Mouse (Mus musculus) left cerebral cortex, adult 8-10 months (tissue): ENCODE data around the gene Crmp1. TPM values are rescaled to one million over a fixed set of nuclear protein-coding genes. Genes with fewer than 3 reads are reported as not detected.

ENCODE experiments used
- DNase-seq, 2 experiments: peaks; one replicate each; pipeline ENCODE4 v3.0.0; 2022; ENCODE audit warnings: low spot score in 2 of 2
- total RNA-seq, 4 experiments: library from RNA; stranded (reverse); gene quantifications; 2 replicates each; pipeline ENCODE4 v1.2.4; 2022

Crmp1 gene
- 100 to 1,000 TPM; 162 to 174 (median 169) TPM for total RNA-seq

GRCm38 (mm10) chr5:37241651-37242151, at the start of gene Crmp1:
TSS of gene Crmp1 (plus strand) at chr5:37241940.
- peak; percentile 57 to 89 for DNase-seq

DNA sequence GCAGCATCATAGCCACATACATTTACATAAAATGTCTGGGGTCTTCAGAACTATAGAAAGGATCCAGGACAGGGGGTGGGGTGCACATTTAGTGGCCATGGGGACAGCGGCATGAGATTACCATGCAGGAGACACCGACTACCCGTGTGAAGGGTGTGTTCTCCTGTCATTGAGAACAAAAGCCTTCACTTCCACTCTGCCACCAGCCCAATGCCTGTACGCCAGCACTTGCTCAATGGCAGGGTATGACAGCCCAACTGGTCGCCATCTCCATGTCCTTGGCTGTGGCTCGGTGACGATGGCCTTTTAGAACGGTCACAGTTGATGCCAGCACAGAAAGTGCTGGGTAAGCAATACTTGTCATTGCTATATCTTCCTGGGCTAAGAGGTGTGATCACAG, 45.5 kb upstream of the Crmp1 start:
- DNase-seq = no peak

GRCm38 (mm10) chr5:37196666-37197250, 45.0 kb upstream of the Crmp1 start:
- no peak for DNase-seq

DNA sequence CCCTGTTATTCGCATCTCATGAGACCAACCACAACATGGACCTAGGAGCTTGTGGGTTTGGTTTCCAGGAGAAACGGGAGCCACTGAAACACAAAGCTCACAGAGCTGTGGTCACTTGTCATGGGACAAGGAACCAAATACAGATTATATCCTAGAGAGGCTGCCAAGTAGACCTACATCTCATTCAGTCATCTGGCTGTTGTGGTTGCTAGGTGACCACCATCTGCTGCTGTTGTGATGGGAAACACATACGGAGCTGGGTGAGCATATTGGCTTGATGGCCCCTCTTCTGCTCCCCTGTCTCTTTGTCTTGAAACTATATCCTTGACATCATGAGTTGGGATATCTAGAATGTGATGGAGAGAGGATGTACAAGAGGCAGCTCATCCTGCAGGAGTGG, 44.3 kb upstream of the Crmp1 start:
- DNase-seq = no peak

DNA sequence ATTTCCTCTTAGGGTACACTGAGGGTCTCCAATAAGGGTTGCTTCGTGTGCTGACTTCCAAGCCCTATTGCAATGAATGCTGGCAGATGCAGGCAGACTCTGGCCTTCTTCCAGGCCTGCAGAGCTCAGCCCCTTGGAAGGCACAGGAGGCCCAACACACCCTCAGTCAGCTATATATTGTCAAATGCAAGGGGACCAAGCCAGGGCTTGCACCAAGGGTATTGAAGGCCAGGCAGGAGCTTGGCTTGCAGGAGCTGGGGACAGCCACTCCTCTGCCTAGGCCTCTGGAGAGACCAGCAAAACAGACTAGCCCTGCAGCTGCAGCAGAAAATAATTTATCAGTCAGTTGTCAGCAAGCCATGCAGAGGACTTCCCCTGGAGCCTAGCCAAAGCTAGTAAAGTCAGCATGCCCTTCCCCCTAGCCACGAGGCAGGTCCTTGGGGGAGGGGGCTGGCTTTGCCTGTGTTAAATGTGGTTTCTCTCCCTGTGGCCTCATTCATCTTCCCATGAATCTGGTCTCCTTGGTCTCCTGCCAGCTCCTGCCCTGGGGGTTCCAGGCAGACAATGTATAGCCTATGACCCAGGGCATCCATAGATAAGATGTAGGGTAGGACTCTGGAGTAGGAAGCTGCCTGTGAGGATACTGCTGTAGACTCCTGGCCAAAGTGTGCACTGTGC, 43.6 kb upstream of the Crmp1 start:
- DNase-seq = no peak

- DNase-seq = no peak
Measured at GRCm38 (mm10) chr5:37202285-37202684, 39.5 kb upstream of the Crmp1 start.

DNA sequence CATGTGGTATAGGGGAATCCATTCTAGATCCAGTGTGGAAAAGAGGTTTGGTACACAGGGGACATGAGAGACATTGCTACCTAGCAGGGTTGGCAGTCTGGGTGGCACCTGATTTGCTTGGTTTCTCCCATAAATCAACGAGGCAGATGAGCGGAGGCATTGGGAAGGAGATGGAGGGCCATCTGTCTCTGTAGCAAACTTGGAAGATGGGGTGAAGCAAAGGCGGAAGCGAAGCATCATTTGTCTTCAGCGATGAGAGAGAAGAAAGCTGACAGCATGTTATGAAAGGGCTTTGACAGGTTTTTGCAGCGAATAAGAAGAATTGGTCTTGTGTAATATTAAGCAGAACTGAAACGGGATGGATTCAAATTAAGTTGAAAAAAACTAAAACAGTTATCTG, 36.9 kb upstream of the Crmp1 start:
- DNase-seq = no peak

GRCm38 (mm10) chr5:37205420-37205819, 36.3 kb upstream of the Crmp1 start:
- DNase-seq = no peak

- no peak for DNase-seq
Measured at GRCm38 (mm10) chr5:37206364-37206763, 35.4 kb upstream of the Crmp1 start.

GRCm38 (mm10) chr5:37212938-37213708, 28.6 kb upstream of the Crmp1 start:
- peak in 1 of 2 experiments; percentile 40 for DNase-seq

- DNase-seq = no peak
Measured at GRCm38 (mm10) chr5:37213709-37214103, 28.0 kb upstream of the Crmp1 start.

- no peak for DNase-seq
Measured at GRCm38 (mm10) chr5:37214614-37215013, 27.1 kb upstream of the Crmp1 start.

GRCm38 (mm10) chr5:37215276-37215675, 26.5 kb upstream of the Crmp1 start:
- DNase-seq = no peak

GRCm38 (mm10) chr5:37219615-37220014, 22.1 kb upstream of the Crmp1 start:
- no peak for DNase-seq

DNA sequence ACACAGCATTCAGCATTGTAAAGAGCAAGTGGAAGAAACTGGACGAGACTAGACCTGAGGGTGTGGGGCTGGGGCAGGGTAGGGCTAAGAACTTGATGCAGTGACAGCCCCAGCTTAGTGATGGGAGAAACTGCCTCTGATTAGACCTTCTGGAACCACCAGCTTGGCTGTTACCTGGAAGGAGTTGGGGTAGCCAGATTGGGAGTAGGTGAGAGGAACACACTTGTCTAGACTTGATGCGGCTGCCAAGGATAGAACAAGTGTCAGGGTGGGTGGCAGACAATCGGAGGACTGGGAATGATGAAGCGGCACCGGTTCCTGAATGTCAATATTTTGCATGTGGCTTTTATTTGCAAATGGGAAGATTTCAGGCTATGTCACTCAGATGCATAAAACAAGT, 21.2 kb upstream of the Crmp1 start:
- DNase-seq = peak in 1 of 2 experiments; percentile 61

DNA sequence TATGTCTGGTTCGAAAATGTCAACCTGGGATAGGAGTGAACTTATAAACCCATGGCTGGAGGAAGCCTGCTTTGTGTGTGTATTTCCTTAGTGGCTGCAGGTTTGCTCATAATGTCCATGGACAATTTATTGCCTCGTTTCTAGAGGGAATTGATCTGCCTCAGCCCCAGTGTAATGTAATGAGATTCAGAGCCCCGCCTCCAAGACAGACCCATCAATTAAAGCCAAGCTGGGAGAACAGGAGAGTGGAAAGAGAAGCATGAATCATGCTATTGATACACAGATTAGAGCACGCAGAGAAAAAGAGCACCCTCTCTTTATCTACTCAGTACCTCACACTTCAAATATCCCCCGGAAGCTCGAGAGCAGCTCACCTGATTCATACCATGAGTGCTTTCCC, 20.2 kb upstream of the Crmp1 start:
- DNase-seq = no peak

DNA sequence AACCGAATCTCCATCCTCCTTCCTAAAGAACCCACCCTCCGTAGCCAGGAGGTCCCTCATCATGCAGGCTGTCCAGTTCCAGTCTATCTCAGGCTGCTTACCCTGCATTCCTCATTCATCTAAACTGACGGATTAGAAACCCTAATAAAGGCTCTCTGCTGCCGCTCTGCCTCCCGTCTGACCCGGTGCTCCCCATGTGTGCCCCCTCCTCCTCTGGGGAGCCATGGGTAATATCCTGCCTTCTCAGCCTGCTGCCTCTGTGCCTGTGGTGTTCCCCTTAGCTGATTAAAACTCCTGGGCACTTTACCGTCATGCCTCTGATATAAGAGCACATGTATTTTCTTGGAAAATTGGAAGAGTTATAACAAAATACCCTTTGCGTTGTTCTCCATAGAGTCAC, 19.4 kb upstream of the Crmp1 start:
- DNase-seq = no peak

- no peak for DNase-seq
Measured at GRCm38 (mm10) chr5:37225708-37226107, 16.0 kb upstream of the Crmp1 start.

DNA sequence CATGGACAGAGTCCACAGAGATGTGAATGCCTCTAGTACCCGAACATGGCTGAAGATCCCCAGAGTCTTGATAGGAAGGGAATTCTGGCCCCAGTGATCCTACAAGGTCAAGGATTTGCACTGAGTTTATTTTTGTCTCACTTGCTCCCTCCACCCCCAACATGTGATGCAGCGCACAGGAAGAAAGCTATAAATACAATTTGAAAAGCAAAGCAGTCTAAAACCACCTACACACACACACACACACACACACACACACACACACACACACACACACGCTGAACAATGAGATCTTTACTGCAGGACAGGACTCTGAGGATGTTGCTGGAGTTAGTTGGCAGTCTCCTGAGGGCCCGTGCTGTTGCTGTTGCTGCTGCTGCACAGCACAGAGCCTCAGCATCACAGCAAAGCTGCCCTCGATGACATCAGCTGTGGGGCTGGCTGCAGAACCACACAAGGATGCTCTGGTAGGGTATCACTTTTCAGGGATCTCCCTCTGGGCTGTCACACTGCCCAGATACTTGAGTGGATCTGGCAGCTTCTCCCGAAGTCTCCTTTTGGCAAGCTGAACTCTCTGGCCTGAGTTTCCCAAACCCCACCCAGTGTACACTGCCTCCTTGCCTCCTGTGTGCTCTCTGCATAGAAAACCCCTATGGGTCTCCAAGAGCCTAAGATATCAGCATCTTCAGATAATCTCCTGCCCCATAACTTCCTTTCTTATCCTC, 13.6 kb upstream of the Crmp1 start:
- peak in 1 of 2 experiments; percentile 53 for DNase-seq

DNA sequence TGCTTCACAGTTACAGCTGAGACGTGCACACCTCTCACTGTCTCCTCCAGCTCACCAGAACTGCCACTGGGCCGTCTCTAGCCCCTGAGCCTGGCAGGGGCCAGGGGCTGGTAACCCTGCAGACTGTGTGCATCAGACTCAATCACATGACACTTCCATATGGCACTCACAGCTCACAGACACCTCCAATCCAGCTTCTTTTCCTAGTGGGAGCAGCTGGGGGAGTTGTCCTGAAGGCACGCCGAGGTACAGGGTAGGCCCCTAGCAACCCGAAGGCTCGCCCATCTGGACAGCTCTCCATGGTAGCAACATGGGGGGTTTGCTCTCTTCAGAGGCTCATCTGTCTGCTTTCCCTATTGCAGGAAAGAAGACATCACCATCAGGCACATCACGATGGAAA, 12.8 kb upstream of the Crmp1 start:
- DNase-seq = no peak

GRCm38 (mm10) chr5:37233010-37233557, 8.7 kb upstream of the Crmp1 start:
- peak in 1 of 2 experiments; percentile 88 for DNase-seq
